Mouse (Mus musculus) heart, adult 8-10 months (tissue): ENCODE measurements around the gene Dbndd1. TPM values are rescaled to one million over a fixed set of nuclear protein-coding genes. Genes with fewer than 3 reads are reported as not detected.
"Not testable (repeated sequence)": the region's sequence is repeated elsewhere in the genome, so short reads cannot be mapped to it uniquely, and the experiment has no call there.

Source experiments
- DNase-seq: peaks from one replicate; pipeline ENCODE4 v3.0.0; 2022; ENCODE audit warnings: low spot score
- total RNA-seq, 4 experiments: library from RNA; stranded (reverse); gene quantifications; 2 replicates each; pipeline ENCODE4 v1.2.4; 2022

Gene Dbndd1
- total RNA-seq, 4 experiments from 2014 or later = not detected

DNA sequence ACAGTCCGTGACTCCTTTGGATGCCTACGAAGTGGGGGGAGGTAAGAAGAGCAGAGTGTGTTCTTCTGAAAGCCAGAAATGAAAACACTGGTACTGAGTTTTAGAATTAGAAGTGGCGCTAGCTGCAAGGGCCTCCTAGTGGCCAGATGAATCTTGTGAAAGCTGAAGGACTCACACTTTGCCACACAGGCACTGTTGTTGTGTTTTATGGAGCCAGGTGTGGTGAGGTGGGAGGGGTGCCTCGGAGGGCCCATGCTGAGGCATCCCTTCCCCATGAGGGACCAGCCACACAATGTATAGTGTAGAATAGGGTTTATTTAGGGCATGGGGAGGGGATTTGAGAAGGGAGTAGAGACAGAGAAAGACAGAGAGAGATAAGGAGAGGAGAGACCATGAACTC is 17.6 kb downstream of the Dbndd1 start:
- no peak for DNase-seq

DNA sequence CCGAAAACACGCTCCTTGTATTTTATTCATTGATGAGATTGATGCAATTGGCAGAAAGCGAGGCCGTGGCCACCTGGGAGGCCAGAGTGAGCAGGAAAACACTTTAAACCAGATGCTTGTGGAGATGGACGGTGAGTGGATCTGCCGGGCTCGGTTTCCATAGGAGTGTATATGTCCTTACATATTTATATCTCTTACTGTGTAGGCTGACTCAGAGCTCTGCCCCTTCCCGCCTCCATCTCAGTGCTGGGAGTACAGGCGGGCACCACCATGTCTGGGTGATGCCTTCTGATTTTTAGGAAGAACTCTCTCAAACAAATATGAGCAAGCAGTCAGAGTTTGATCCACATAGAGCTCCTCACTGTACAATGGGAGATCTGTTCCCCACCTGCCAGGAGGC is 22.4 kb downstream of the Dbndd1 start:
- DNase-seq = no peak

- DNase-seq = no peak
Observed at GRCm38 (mm10) chr8:123491280-123492075, 23.8 kb downstream of the Dbndd1 start.

DNA sequence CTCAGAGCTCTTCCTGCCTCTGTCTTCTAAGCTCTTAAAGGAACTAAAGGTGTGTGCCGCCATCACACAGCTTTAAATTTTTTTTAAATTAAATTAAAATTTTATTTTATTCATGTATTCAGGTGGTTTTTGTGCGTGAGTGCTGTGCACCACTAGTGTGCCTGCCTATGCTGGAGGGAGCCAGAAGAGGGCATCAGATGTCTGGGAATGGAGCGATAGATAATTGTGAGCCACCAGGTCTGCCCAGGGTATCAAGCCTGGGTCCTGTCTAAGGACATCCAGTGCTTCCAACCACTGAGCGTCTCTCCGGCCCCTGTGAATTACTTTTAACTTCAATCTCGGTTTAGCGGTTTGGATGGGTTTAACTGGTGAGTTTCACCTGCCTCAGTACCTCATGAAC is 32.6 kb downstream of the Dbndd1 start:
- DNase-seq = no peak

GRCm38 (mm10) chr8:123478456-123479218 is 36.6 kb downstream of the Dbndd1 start:
- peak; percentile 7 for DNase-seq

DNA sequence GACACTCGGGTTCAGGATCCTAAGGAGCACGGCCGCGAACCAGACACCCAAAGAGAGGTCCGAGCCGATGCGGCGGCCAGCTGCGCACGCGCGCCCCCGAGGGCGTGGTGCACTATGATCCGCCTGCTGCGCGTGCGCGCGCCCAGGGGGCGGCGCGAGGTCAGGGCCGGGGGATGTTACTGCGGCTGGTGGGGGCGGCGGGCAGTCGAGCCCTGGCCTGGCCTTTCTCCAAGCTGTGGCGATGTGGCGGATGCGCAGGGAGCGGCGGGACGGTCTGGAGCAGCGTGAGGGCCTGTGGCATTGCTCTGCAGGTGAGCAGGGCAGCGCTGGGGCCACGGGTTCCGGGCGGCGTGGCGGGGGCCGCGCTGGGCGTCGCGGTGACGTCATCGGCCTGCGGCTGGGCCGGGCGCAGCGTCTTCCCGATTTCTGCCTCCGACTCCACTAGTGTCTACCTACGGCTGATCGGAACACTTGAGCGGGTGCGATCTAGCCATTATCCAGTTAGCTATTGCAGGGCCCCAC is 37.5 kb downstream of the Dbndd1 start, which contains the start of gene Afg3l1:
Gene Afg3l1, plus strand, starts transcription at position 167 of the 522 bp plus-strand sequence.
- DNase-seq = peak; percentile 94

DNA sequence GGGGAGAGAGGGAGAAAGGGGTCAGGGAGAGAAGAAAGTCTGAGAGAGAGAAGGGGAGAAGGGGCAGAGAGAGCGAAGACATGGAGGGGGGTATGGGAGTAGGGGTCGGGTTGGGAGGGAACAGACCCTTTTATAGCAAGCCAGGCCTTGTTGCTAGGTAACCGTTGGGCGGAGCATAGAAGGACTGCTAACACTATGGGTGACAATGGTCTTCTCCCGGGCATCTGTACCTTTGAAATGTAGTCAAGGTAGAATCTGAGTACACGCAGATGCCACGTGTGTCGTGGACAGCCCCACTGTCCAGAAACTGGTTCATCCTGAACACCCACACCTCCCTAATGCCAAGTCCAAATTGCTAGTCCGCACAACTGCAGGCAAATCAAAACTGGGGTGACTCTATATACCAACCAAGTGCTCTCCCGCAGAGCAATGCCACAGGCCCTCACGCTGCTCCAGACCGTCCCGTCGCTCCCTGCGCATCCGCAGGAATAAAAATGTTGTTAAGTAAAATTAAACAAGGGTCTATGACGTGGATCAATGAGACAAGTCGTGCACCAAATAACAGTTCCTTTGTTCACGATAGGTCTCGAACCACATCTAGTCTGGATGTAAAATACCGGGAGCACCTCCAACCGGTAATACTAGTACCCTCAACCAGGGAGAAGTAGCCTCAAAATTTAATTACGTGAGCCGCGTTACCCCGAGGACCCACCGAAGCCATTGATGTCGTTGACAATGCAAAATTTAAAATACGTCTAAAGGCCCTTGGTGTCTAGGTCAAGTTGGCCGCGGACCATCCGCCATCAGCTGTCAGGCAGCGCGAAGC is 38.1 kb downstream of the Dbndd1 start:
- DNase-seq = no peak

DNA sequence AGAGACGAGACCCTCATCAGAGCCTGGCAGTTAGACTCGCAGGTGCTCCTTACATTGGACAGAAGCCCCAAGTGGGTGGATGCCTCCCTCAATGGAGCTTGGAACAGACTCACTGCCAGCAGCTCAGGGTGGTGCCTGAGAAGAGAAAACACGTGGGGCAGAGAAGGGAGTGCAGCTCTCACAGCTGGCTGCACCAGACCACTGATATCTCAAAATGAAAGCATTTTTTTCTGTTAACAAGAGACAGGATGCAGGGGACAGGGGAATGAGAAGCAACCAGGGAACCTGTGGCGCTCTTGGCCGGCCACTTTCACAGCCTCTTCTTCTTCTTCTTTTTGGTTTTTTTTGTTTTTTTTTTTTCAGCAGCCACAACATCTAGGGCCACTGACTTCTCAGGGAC is 40.7 kb downstream of the Dbndd1 start:
- DNase-seq = not testable (repeated sequence)

DNA sequence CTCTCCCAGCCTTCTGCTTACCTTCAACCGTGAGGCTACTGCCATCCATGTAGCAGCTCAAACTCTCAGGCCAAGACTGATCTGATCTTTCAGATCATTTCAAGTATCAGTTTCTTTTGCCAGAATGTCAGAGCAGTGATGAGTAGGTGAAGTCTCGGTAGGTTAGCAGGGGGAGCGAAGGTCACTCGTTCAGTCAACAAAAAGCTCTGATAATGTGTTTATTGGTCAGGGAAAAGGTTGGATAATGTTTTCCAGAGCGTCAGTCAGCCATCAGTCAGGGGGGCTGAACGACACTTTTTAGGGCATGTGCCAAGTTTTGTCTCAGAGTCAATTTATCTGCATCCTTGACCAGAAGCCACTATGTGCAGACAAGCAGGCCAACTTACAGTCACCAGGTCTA is 42.3 kb downstream of the Dbndd1 start:
- not testable (repeated sequence) for DNase-seq

DNA sequence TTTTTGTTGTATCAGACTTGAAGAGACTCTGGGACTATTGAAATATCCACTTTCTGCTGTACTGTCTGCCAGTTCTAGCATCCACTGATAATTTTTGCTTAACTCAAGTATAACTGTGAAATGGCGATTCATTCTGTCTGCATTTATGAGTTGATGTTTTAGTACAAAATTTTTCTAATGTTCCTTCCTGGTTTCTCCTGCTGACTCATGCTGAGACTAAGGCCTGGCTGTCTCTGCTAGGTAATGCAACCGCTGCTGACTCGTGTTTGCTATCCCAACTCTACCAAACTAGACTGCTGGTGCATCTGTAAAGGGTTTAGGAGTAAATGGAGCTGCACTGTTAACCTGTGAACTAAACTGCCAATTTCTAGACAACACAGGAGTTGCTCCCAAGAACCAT is 47.8 kb downstream of the Dbndd1 start:
- no peak for DNase-seq

- no peak for DNase-seq
Observed at GRCm38 (mm10) chr8:123463651-123464050, 51.6 kb downstream of the Dbndd1 start.

Other genes starting within 250 kb of the Dbndd1 start
- gene Fanca, start 196.9 kb downstream of the Dbndd1 start, total RNA-seq = 1 to 10 TPM; 5.3 to 7.8 (median 6.3) TPM
- gene Spire2, start 182.8 kb downstream of the Dbndd1 start, total RNA-seq = under 1 TPM in 2 of 4 experiments, not detected in 2; 0.16 to 0.22 TPM
- 100 to 1,000 TPM; 135 to 187 (median 158) TPM for gene Tcf25, start 141.7 kb downstream of the Dbndd1 start, total RNA-seq
- gene Mc1r, start 108.4 kb downstream of the Dbndd1 start, total RNA-seq = not detected
- gene Tubb3, start 104.0 kb downstream of the Dbndd1 start, total RNA-seq = under 1 TPM; 0.22 to 0.75 (median 0.35) TPM
- 10 to 100 TPM; 64.0 to 74.9 (median 68.1) TPM for gene Def8, start 91.9 kb downstream of the Dbndd1 start, total RNA-seq
- 10 to 100 TPM; 59.2 to 78.1 (median 73.3) TPM for gene Afg3l1, start 37.6 kb downstream of the Dbndd1 start, total RNA-seq
- 1 to 10 TPM; 2.9 to 5.6 (median 4.0) TPM for gene Gas8, start 3.4 kb upstream of the Dbndd1 start, total RNA-seq
- 1 to 10 TPM; 6.3 to 8.6 (median 7.0) TPM for gene Rhou, start 138.5 kb upstream of the Dbndd1 start, total RNA-seq